Mouse (Mus musculus) small intestine, adult 2 months (tissue): ENCODE measurements around the gene Taf4. TPM values are rescaled to one million over a fixed set of nuclear protein-coding genes. Genes with fewer than 3 reads are reported as not detected.
A peak's percentile ranks its signal among the peaks of the same experiment; 100 is the strongest.

Experiments used
- H3K27ac ChIP-seq: fragments of 200-500 bp; 2 replicates; pipeline ENCODE4 v1.5.1; 2012; ENCODE audit warnings: low read depth, low read length, control low read depth, inconsistent platforms; ENCODE audit not compliant: insufficient read depth
- H3K27me3 ChIP-seq: fragments of 200-500 bp; 2 replicates; pipeline ENCODE4 v1.6.1; 2012; ENCODE audit warnings: mild to moderate bottlenecking, moderate library complexity, low read length, inconsistent platforms; ENCODE audit not compliant: control insufficient read depth, insufficient read depth
- H3K36me3 ChIP-seq: fragments of 200-500 bp; 2 replicates; pipeline ENCODE4 v1.6.1; 2012; ENCODE audit warnings: mild to moderate bottlenecking, low read length, control low read depth, inconsistent platforms; ENCODE audit not compliant: control insufficient read depth, insufficient read depth
- H3K4me1 ChIP-seq: fragments of 200-500 bp; 2 replicates; pipeline ENCODE4 v1.6.1; 2012; ENCODE audit warnings: low read length, inconsistent platforms, mixed read lengths; ENCODE audit not compliant: control insufficient read depth, insufficient read depth, insufficient read length
- H3K4me3 ChIP-seq: fragments of 200-500 bp; 2 replicates; pipeline ENCODE4 v1.5.1; 2012; ENCODE audit warnings: low read depth, mild to moderate bottlenecking, control low read depth, inconsistent platforms, low read length, moderate library complexity
- CTCF ChIP-seq: fragments of 200-500 bp; IDR thresholded peaks from 2 replicates; pipeline ENCODE4 v1.5.1; 2012; ENCODE audit warnings: low read depth, mild to moderate bottlenecking, control low read depth, inconsistent platforms, low read length, moderate library complexity, mixed read lengths; ENCODE audit not compliant: insufficient replicate concordance, insufficient read length; ENCODE audit errors: extremely low read depth
- POLR2A ChIP-seq: fragments of 200-500 bp; IDR thresholded peaks from 2 replicates; pipeline ENCODE4 v1.6.1; 2012; ENCODE audit warnings: low read depth, mild to moderate bottlenecking, control low read depth, inconsistent platforms, low read length, moderate library complexity
- WGBS: fragments of 180-500 bp; shearing (Covaris S2); methylation state at CpG from one replicate; pipeline ENCODE4 v1.1.7; 2018; 5-methylcytosine and 5-hydroxymethylcytosine counted together
- polyA plus RNA-seq: library from polyadenylated mRNA; depleted of rRNA; stranded (reverse); fragments of >200 nt; gene quantifications from 2 replicates; pipeline ENCODE4 v1.2.3, GENCODE M21; 2012; rRNA removed

The Taf4 gene
- 8.2 and 14.4 TPM in 2 replicates for polyA plus RNA-seq

DNA sequence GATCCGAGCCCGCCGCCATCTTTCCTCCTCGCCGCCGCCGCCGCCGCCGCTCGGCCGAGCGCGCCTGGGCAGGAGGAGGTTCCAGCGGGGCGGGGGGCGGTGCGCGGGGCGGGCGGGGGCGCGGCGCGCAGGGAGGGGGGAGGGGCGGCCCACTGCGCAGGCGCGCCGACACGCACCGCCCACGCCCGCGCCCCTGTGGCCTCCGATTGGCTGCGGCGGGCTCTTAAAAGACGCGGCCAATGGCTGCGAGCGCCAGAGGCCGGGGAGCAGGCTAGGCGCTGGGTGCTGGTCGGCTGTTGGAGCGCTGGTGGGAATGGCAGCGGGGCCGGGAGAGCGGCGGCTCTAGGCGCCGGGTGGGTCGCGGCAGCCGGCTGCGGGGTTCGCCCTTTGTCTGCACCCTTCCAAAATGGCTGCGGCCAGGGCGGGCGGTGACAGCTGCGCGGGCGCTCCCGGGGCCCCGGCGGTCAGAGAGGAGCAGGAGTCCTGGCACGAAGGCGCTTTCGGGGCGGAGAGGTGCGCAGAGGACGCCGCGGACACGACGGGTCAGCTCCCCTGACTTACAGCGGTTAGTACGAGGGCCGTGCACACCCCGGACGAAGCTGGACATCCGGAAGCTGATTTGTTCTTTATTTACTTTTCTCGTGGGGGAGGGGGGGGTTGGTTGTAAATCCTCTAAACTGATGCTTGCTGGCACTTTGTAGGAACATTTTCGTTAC is at the start of gene Taf4:
Gene Taf4, minus strand, starts transcription at position 19 of the 716 bp plus-strand sequence.
- Histone ChIP-seq H3K36me3 (no peaks in the 10 kb centered on the region), H3K27ac (peak within 1 kb of the TSS; percentile 93), H3K4me1 (peaks cover 21% of the 10 kb centered on the region; the same call in 1 of the 2 replicates), H3K4me3 (peak within 1 kb of the TSS; percentile 98), H3K27me3 (no peaks in the 10 kb centered on the region)
- peak; percentile 100 for TF ChIP-seq POLR2A
- no peak for TF ChIP-seq CTCF
- under 1% methylated on average over 81 of the region's 84 CpGs for WGBS

DNA sequence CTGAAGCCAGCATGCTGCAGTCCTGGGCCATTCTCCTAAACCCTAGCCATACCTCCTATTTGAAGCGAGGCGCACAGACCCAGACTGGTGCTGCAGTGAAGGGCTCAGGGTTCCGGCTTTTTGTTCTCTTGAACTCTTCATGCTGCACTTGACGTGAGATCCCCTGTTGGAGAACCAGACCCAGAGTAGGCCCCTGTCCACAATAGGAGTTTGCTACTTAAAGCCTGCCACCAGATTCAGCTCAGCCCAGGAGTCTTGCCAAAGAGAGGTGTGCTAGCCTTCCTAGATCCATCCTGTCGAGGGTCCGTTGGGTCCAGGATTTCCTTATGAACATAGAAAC is 49.4 kb upstream of the Taf4 start:
- 59% methylated on average over 6 of the region's 6 CpGs for WGBS
- no peak for TF ChIP-seq POLR2A
- H3K36me3 ChIP-seq = peaks cover 18% of the 10 kb centered on the region
- no peak overlapping the region for H3K27ac ChIP-seq
- H3K4me3 ChIP-seq = peak overlapping the region; percentile 70
- H3K4me1 ChIP-seq = peaks cover 7% of the 10 kb centered on the region
- H3K27me3 ChIP-seq = peaks cover 7% of the 10 kb centered on the region; the same call in 1 of the 2 replicates

DNA sequence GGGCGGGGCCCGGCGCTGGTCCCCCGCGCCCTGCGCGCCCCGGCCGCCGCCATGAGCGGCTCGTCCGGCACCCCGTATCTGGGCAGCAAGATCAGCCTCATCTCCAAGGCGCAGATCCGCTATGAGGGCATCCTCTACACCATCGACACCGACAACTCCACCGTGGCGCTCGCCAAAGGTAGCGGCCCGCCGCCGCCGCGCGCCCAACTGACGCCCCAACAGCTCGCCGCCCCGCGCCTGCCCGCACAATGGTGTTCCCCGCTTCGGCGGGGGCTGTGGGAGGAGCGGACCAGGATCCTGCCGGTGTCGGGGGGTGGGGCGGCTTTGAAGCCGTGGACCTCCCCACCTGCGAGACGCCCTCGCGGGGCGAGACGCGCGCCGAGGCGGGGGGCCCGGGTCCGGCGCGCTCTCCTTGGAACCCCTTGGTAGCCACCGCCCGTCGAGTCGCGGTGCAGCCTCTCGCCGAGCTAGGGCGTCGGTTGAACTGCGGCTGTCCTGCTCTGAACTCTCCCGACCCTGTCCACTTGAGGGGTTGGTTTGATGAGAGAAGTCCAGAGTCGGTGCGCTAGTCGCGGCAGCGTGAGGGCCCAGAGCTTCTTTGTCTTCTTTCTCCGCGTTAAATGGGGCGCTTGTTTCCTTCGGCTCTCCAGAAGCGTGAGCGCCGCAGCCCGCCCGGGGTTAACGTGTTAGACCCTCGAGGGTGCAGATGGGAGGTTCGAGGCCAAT is 48.9 kb upstream of the Taf4 start:
- Histone ChIP-seq H3K4me1 (peaks cover 9% of the 10 kb centered on the region), H3K27ac (peak overlapping the region; percentile 71), H3K36me3 (peaks cover 15% of the 10 kb centered on the region), H3K27me3 (peaks cover 7% of the 10 kb centered on the region; the same call in 1 of the 2 replicates), H3K4me3 (peak overlapping the region; percentile 70)
- no peak for TF ChIP-seq CTCF
- no peak for TF ChIP-seq POLR2A
- WGBS = under 1% methylated on average over 84 of the region's 84 CpGs

DNA sequence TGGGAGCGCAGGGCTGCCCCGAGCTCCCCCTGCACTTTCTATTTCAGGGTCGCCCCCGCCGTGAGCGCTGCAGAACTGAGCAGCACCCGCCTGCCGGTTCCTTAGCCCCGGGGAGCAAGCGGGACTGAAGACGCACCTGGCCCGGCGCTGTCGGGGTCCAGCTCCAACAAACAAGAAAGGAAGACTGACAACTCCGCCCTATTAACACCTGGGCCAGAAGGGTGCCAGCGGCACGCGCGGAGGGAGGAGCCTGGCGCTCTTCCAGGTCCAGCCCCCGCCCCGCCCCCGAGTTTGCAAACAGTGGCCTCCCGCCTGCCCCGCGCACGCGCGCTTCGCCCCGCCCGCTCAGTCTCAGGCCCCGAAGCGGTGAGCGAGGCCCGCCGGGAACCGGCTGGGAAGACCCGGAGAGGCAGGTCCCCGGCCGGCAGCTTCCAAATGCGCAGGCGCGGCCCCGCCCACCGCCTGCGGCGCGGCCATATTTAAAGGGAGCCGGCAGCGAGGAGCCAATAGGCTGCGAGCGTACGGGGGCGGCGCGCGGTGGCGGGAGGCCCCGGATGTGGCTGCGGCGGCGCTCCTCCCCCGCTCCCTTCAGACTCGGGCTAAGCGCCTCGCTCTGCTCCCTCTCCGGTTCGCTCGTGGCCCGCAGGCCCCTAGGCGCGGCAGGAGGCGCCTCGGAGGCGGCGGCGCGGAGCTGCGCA is 48.1 kb upstream of the Taf4 start, which contains the start of gene Lsm14b:
Gene Lsm14b, plus strand, starts transcription at position 587 of the 698 bp plus-strand sequence.
- H3K4me3 ChIP-seq = peak within 1 kb of the TSS; percentile 70
- 2% methylated on average over 78 of the region's 80 CpGs for WGBS

DNA sequence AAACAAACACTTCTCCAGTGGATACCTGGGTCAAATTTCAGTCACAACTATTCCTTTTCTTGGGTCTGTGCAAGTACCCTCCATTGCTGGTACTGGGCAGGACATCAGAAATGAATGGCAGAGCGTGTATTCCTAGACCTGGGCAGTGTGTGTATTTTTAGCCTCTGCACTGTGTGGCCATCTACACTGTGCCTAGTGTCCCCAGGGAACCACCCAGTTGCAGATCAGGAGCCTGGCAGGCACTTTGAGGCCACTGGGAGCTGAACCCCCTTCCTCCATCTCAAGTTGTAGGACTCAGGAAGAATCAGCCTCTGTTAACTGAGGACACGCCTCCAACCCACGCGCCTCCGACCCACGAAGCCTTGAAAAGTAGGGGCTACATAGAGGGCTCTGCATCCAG is 46.3 kb upstream of the Taf4 start:
- peaks cover under 1% of the 10 kb centered on the region; the same call in 1 of the 2 replicates for H3K36me3 ChIP-seq
- H3K4me3 ChIP-seq = no peak overlapping the region
- 51% methylated on average over 6 of the region's 6 CpGs for WGBS
- H3K4me1 ChIP-seq = peaks cover 29% of the 10 kb centered on the region
- H3K27ac ChIP-seq = no peak overlapping the region
- no peak for TF ChIP-seq POLR2A
- no peak for TF ChIP-seq CTCF
- H3K27me3 ChIP-seq = peaks cover 7% of the 10 kb centered on the region; the same call in 1 of the 2 replicates

More for the DNA sequence above, 48.1 kb upstream of the Taf4 start, which contains the start of gene Lsm14b:
- no peak for TF ChIP-seq CTCF
- TF ChIP-seq POLR2A = peak; percentile 64
- Histone ChIP-seq H3K36me3 (peaks cover 13% of the 10 kb centered on the region), H3K4me1 (peaks cover 16% of the 10 kb centered on the region), H3K27me3 (peaks cover 7% of the 10 kb centered on the region; the same call in 1 of the 2 replicates), H3K27ac (peak within 1 kb of the TSS; percentile 71)

DNA sequence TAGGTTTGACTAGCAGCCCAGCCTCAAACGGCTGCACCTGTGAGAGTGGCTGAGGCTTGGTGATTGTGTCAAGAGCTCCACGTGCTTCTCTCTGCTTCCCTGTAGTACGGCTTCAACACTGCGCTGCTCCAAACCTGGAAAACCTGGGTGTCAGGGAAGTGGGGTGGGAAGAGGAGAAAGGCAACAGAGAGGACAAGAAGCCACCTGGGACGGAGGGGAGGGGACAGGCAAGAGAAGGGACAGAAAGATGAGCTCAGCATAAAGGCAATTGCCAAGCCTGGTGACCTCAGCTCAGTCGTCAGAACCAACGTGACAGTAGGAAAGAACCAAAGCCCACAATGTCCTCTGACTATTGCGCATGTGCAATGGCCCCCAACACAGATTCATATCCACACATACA is 44.5 kb upstream of the Taf4 start:
- Histone ChIP-seq H3K4me3 (no peak overlapping the region), H3K36me3 (no peaks in the 10 kb centered on the region), H3K27me3 (peaks cover 7% of the 10 kb centered on the region; the same call in 1 of the 2 replicates), H3K4me1 (peaks cover 31% of the 10 kb centered on the region), H3K27ac (no peak overlapping the region)
- 71% methylated on average over 8 of the region's 8 CpGs for WGBS
- TF ChIP-seq CTCF = no peak
- TF ChIP-seq POLR2A = no peak

DNA sequence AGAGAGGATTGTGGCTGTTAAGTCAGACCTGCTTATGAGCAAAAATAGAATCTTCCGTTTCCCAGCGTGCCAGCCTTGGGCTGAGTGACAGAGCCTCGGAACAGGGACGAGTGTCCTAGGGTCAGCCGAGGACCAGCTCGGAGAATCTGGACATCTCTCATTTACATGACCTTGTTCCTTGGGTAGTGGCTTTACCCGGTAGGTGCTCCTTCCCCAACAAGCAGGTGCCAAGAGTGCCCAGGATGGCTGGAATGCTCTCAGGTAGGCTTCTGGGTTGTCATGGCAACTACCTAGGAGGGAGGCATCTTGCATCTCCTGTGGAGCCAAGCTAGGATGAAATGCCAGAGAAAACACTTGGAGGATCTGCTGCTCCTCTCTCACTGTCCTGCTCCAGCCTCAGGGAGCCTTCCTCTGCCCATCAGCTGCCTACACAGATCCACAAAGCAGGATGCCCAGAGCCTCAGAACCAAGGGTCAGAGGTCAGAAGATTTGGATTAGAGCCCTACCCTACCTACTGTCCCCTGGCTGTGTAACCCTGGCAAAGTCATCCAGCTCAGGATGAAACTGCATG is 43.7 kb upstream of the Taf4 start:
- no peak overlapping the region for H3K4me3 ChIP-seq
- WGBS = 30% methylated on average over 7 of the region's 7 CpGs
- no peaks in the 10 kb centered on the region for H3K36me3 ChIP-seq
- H3K27me3 ChIP-seq = peaks cover 7% of the 10 kb centered on the region; the same call in 1 of the 2 replicates
- peaks cover 26% of the 10 kb centered on the region for H3K4me1 ChIP-seq
- H3K27ac ChIP-seq = no peak overlapping the region
- TF ChIP-seq POLR2A (no peak), CTCF (no peak)
